Mouse (Mus musculus) G1E (cell line): ENCODE results near the gene Nrxn3. TPM values are rescaled to one million over a fixed set of nuclear protein-coding genes. Genes with fewer than 3 reads are reported as not detected.

Source experiments
- ATAC-seq: 2 replicates; pipeline ENCODE4 v1.8.0; 2016; ENCODE audit warnings: mild to moderate bottlenecking; ENCODE audit not compliant: insufficient number of reproducible peaks, poor library complexity, low FRiP score, severe bottlenecking; ENCODE audit errors: extremely low read depth
- DNase-seq: peaks from one replicate; pipeline ENCODE4 v3.0.0; 2012; ENCODE audit warnings: low spot score
- H3K27me3 ChIP-seq: 2 replicates; pipeline ENCODE4 v1.6.1; 2012; ENCODE audit warnings: mild to moderate bottlenecking, low read length, inconsistent platforms; ENCODE audit not compliant: insufficient read depth
- H3K36me3 ChIP-seq: replicated peaks from 2 replicates; pipeline ENCODE3; 2012; ENCODE audit warnings: mild to moderate bottlenecking, inconsistent platforms
- H3K4me1 ChIP-seq: 2 replicates; pipeline ENCODE4 v1.6.1; 2012; ENCODE audit warnings: low read depth, low read length, inconsistent platforms, mixed read lengths; ENCODE audit not compliant: insufficient read depth
- H3K4me3 ChIP-seq: 2 replicates; pipeline ENCODE4 v1.5.1; 2012; ENCODE audit warnings: low read depth, mild to moderate bottlenecking, inconsistent platforms, low read length, moderate library complexity, mixed read lengths
- H3K9me3 ChIP-seq: replicated peaks from 2 replicates; pipeline ENCODE4 v1.6.1; 2012; ENCODE audit warnings: inconsistent platforms
- CTCF ChIP-seq: IDR thresholded peaks from 2 replicates; pipeline ENCODE4 v1.5.1; 2012; ENCODE audit warnings: low read depth, low read length, inconsistent platforms, mixed read lengths
- GATA1 ChIP-seq: IDR thresholded peaks from 2 replicates; pipeline ENCODE4 v1.6.1; 2012; ENCODE audit warnings: borderline replicate concordance, low read length, inconsistent platforms, mixed read lengths
- GATA2 ChIP-seq: IDR thresholded peaks from 2 replicates; pipeline ENCODE4 v1.6.1; 2012; ENCODE audit warnings: low read depth, low read length, inconsistent platforms, borderline replicate concordance
- POLR2AphosphoS5 ChIP-seq: IDR thresholded peaks from 2 replicates; pipeline ENCODE4 v1.6.1; 2012; ENCODE audit warnings: low read depth, low read length, inconsistent platforms; ENCODE audit not compliant: insufficient replicate concordance
- TAL1 ChIP-seq: conservative IDR thresholded peaks from 2 replicates; pipeline ENCODE4 v1.6.1; 2012; ENCODE audit warnings: low read depth, low read length, inconsistent platforms, mixed read lengths
- polyA plus RNA-seq: library from polyadenylated mRNA; stranded (reverse); fragments of >175 nt; gene quantifications from 2 replicates; pipeline ENCODE4 v1.2.3, GENCODE M21; 2012
- total RNA-seq, 2 experiments: library from RNA; stranded (forward) in 1 of 2; stranded (reverse) in 1 of 2; fragments of 200-1000 nt in 1 of 2; fragments of >200 nt in 1 of 2; fragmentation: Nextera tagmentation in 1 of 2; gene quantifications; 2 replicates each; pipeline ENCODE4 v1.2.3; 2014 to 2017

Nrxn3 gene
- total and polyA plus RNA-seq, 3 experiments = 0.22 TPM; not detected in 2

DNA sequence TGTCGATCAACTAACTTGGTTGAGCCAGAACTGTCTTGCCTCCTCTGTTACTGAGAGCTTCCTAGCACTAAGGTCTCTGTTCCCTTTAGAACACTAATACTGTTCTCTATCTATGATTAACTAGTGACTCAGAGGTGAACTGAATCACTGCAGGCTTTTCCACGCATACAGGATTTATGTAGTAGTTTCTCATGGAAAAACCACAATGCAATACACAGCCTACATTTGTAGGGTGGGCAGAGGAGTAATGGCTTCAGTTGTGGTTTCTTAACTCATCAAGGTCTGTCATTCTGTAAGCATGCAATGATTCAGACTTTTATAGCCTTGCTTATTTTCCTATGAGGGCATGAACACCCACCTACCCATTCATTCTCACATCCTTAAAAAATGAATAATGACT lies 1443.4 kb downstream of the Nrxn3 start:
- H3K27me3 ChIP-seq = no peaks in the 10 kb centered on the region
- H3K4me3 ChIP-seq = no peak overlapping the region
- H3K9me3 ChIP-seq = no peaks in the 10 kb centered on the region; the same call in 1 of the 2 replicates
- no peak for DNase-seq
- H3K36me3 ChIP-seq = no peaks in the 10 kb centered on the region
- TF ChIP-seq GATA2 (no peak), CTCF (no peak), TAL1 (no peak), POLR2AphosphoS5 (no peak), GATA1 (no peak)
- no peak for ATAC-seq
- no peaks in the 10 kb centered on the region for H3K4me1 ChIP-seq

DNA sequence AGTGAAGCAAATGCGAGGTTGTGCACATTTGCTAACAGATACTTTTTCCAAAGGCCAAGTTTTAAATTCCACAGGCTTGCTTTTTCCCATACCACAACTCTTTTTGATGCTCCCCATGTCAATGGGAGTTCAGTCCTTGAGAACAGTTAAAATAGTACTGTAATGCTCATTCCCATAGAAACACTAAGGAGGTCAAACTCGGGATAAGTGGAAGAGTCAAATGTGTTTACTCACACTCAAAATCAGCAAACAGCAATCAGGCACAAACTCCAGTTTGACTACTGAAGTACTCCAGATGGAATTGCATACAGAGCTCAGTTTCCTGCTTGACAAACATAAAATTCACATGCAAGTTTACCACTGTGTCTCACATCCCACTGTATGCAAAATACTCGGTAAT lies 1458.9 kb downstream of the Nrxn3 start:
- no peak for ATAC-seq
- no peak for DNase-seq
- no peaks in the 10 kb centered on the region for H3K9me3 ChIP-seq
- no peaks in the 10 kb centered on the region for H3K4me1 ChIP-seq
- H3K4me3 ChIP-seq = no peak overlapping the region
- H3K36me3 ChIP-seq = no peaks in the 10 kb centered on the region
- no peak for TF ChIP-seq TAL1
- TF ChIP-seq POLR2AphosphoS5 = no peak
- no peak for TF ChIP-seq CTCF
- no peak for TF ChIP-seq GATA2
- no peak for TF ChIP-seq GATA1
- no peaks in the 10 kb centered on the region for H3K27me3 ChIP-seq

DNA sequence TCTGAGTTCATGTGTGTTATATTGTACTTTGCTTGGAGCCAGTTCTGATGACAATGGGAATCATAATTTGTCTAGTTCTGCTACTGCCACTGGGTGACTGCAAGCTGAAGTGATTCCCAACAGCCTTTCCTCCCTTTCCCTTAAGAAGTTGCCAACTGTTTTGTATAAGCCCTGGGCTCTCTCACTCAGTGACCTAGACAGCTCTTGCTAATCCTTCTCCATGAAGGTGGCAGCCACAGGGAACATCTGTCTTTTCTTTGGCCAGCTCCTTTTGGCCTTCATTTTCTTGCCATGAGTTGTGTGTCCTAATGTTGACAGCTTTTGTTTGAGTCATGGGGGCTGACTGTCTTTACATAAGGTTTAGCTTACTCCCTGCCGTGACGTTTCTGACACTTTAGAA lies 1460.3 kb downstream of the Nrxn3 start:
- no peak for DNase-seq
- H3K4me1 ChIP-seq = no peaks in the 10 kb centered on the region
- no peaks in the 10 kb centered on the region for H3K36me3 ChIP-seq
- H3K9me3 ChIP-seq = no peaks in the 10 kb centered on the region
- ATAC-seq = no peak
- H3K27me3 ChIP-seq = no peaks in the 10 kb centered on the region
- no peak overlapping the region for H3K4me3 ChIP-seq
- TF ChIP-seq CTCF (no peak), TAL1 (no peak), GATA1 (no peak), POLR2AphosphoS5 (no peak), GATA2 (no peak)

DNA sequence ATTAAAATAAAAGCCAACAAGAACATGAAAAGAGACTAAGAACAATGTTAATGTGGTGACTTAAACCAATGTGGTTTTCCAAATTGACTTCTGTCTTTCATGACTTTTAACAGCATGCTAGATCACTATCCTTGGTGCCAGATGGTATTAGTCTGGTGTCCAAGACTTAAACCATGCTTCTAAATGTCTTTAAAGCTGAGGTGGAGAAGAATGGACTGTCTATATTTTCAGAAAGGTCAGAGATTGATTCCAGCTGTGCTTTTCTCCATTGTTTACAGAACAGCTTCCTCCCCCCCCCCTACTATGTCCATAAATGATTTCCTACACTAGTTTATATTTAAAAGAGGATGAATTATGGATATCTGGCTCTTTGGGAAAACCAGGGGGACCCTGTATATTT lies 1473.5 kb downstream of the Nrxn3 start:
- ATAC-seq (no peak), DNase-seq (no peak)
- Histone ChIP-seq H3K36me3 (no peaks in the 10 kb centered on the region), H3K9me3 (0 out of 2 replicates have a peak, but pooled peaks cover 4% of the 10 kb centered on the region), H3K27me3 (no peaks in the 10 kb centered on the region), H3K4me3 (no peak overlapping the region), H3K4me1 (no peaks in the 10 kb centered on the region)
- TF ChIP-seq POLR2AphosphoS5 = no peak
- no peak for TF ChIP-seq GATA1
- TF ChIP-seq CTCF = no peak
- TF ChIP-seq GATA2 = no peak
- TF ChIP-seq TAL1 = no peak

DNA sequence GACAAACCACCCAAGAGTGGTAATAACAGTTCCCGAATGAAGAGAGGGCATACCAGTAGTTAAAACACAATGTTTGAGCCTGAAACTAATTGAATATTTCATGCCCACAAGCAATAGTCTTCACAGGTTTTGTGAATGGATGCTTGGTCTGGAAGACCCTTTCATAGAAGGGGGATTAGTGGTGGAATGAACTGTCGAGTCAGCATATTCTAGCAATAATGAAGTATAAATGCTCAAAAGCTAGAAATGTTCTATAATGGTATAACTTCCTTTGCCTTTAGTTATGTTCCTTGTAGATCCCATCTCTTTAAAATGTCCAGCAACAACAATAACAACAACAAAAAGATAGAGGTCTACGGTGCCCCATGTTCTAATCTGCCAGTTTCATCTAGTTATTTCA lies 1475.3 kb downstream of the Nrxn3 start:
- no peaks in the 10 kb centered on the region for H3K4me1 ChIP-seq
- H3K4me3 ChIP-seq = no peak overlapping the region
- TF ChIP-seq GATA1 (no peak), GATA2 (no peak), TAL1 (no peak), POLR2AphosphoS5 (no peak), CTCF (no peak)
- no peaks in the 10 kb centered on the region for H3K36me3 ChIP-seq
- 0 out of 2 replicates have a peak, but pooled peaks cover 4% of the 10 kb centered on the region for H3K9me3 ChIP-seq
- DNase-seq (no peak), ATAC-seq (no peak)
- no peaks in the 10 kb centered on the region for H3K27me3 ChIP-seq

DNA sequence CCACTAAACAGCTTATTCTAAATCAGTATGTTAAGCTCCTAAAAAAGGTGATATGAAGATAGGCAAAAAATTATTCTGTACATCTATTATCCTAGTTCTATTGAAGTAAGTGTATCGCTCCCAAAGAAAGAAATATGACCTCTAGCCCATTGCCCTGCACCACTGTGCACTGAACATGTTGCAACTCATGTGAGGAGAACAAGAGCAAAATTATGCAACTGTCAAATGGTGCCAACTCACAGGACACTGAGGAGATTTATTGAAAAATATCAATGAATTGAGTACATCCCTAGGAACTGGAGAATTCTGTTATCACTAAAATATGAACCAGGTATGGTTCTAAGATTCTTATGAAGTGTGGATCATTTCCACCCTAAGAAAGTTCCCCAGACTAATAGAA lies 1479.8 kb downstream of the Nrxn3 start:
- no peak for DNase-seq
- Histone ChIP-seq H3K9me3 (peaks cover 5% of the 10 kb centered on the region; the same call in 1 of the 2 replicates), H3K4me3 (no peak overlapping the region), H3K36me3 (no peaks in the 10 kb centered on the region), H3K27me3 (no peaks in the 10 kb centered on the region), H3K4me1 (no peaks in the 10 kb centered on the region)
- ATAC-seq = no peak
- TF ChIP-seq GATA2 (no peak), CTCF (no peak), GATA1 (no peak), POLR2AphosphoS5 (no peak), TAL1 (no peak)

DNA sequence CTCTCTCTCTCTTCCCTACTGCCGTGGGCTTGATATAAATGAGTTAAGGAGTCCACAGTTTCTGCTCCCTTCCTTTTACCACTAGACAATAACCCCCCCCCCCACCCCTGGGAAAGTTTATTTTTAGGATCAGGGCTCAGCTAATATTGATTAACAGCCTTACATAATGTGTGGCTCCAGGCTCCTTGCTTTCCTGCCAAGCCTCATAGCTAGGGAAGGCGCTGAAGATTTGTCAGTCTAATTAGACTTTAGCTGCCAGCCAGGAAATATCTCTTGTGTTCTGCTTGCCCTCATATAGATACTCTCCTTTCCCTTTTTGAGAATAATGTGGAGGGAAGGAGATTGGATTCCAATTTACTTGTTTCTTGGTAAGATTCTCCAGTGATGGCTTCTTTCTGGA lies 1488.7 kb downstream of the Nrxn3 start:
- no peak for ATAC-seq
- Histone ChIP-seq H3K9me3 (peaks cover 17% of the 10 kb centered on the region), H3K4me1 (no peaks in the 10 kb centered on the region), H3K4me3 (no peak overlapping the region), H3K27me3 (no peaks in the 10 kb centered on the region), H3K36me3 (no peaks in the 10 kb centered on the region)
- no peak for DNase-seq
- TF ChIP-seq CTCF = no peak
- no peak for TF ChIP-seq GATA2
